Mouse (Mus musculus): ENCODE measurements around the gene Fn3krp. TPM values are rescaled to one million over a fixed set of nuclear protein-coding genes. Genes with fewer than 3 reads are reported as not detected.

Fn3krp gene
- polyA plus RNA-seq, 1 experiment from 2014 or later: 4.4 TPM

- H3K27ac ChIP-seq (ENCODE audit: low read length): peak within 1 kb of the TSS; percentile 91
- H3K36me3 ChIP-seq (ENCODE audit: control insufficient read depth, insufficient read depth): peaks cover 5% of the 10 kb centered on the region
- no peaks in the 10 kb centered on the region for H3K9me3 ChIP-seq (replicated peaks; ENCODE audit: control insufficient read depth, low read length)
- WGBS: 6% methylated on average over 30 of the region's 30 CpGs
- H3K27me3 ChIP-seq (ENCODE audit: control insufficient read depth, insufficient read depth, low read length): no peaks in the 10 kb centered on the region
- ATAC-seq (replicated peaks; ENCODE audit: extremely low read depth, insufficient read depth, low FRiP score): peak; percentile 94
- H3K9ac ChIP-seq (ENCODE audit: low read length): peak within 1 kb of the TSS; percentile 77
- peak within 1 kb of the TSS; percentile 85 for H3K4me2 ChIP-seq (ENCODE audit: low read depth, low read length)
- peak within 1 kb of the TSS; percentile 66 for H3K4me3 ChIP-seq (ENCODE audit: low read length)
- peaks cover 14% of the 10 kb centered on the region for H3K4me1 ChIP-seq (ENCODE audit: control insufficient read depth, insufficient read depth, low read length)
Observed at GRCm38 (mm10) chr11:121434156-121435155, 13.3 kb downstream of the Fn3krp start, which contains the start of gene Fn3k. TSS of gene Fn3k (plus strand) at chr11:121434913.

- Histone ChIP-seq H3K4me3 (ENCODE audit: low read length) (no peak overlapping the region), H3K9ac (ENCODE audit: low read length) (no peak overlapping the region), H3K27ac (ENCODE audit: low read length) (no peak overlapping the region), H3K27me3 (ENCODE audit: control insufficient read depth, insufficient read depth, low read length) (no peaks in the 10 kb centered on the region), H3K9me3 (replicated peaks; ENCODE audit: control insufficient read depth, low read length) (no peaks in the 10 kb centered on the region), H3K36me3 (ENCODE audit: control insufficient read depth, insufficient read depth) (peaks cover 6% of the 10 kb centered on the region; the same call in 1 of the 2 replicates), H3K4me1 (ENCODE audit: control insufficient read depth, insufficient read depth, low read length) (peaks cover 14% of the 10 kb centered on the region), H3K4me2 (ENCODE audit: low read depth, low read length) (no peak overlapping the region)
- ATAC-seq (replicated peaks; ENCODE audit: extremely low read depth, insufficient read depth, low FRiP score): no peak
- 63% methylated on average over 5 of the region's 5 CpGs for WGBS
Observed at GRCm38 (mm10) chr11:121437236-121437635, 16.0 kb downstream of the Fn3krp start.

GRCm38 (mm10) chr11:121439686-121440292 lies 18.6 kb downstream of the Fn3krp start:
- ATAC-seq (replicated peaks; ENCODE audit: extremely low read depth, insufficient read depth, low FRiP score): no peak
- H3K27me3 ChIP-seq (ENCODE audit: control insufficient read depth, insufficient read depth, low read length): no peaks in the 10 kb centered on the region
- WGBS: 66% methylated on average over 5 of the region's 5 CpGs

DNA sequence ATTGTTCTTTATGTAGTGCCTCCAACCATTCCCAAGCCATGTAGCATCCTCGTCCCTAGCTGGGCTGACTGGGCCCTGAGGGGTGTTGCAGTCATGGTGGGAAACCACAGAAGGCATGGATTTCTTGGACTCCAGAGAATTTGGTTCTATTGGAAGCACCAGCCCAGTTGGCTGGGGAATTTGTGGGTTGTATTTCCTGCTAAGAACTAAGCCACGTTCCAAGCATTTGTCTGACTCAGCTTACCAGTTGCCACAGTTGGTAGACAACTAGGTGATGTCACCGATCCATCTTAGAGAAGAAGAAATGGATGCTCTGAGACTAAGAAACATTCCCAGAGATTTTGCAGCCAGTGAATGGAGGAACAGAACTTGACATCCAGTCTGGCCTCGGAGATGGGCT lies 20.5 kb downstream of the Fn3krp start:
- H3K36me3 ChIP-seq (ENCODE audit: control insufficient read depth, insufficient read depth): peaks cover 6% of the 10 kb centered on the region; the same call in 1 of the 2 replicates
- no peaks in the 10 kb centered on the region for H3K9me3 ChIP-seq (replicated peaks; ENCODE audit: control insufficient read depth, low read length)
- H3K4me3 ChIP-seq (ENCODE audit: low read length): no peak overlapping the region
- ATAC-seq (replicated peaks; ENCODE audit: extremely low read depth, insufficient read depth, low FRiP score): no peak
- no peaks in the 10 kb centered on the region for H3K4me1 ChIP-seq (ENCODE audit: control insufficient read depth, insufficient read depth, low read length)
- 88% methylated on average over 4 of the region's 4 CpGs for WGBS
- no peaks in the 10 kb centered on the region for H3K27me3 ChIP-seq (ENCODE audit: control insufficient read depth, insufficient read depth, low read length)
- H3K9ac ChIP-seq (ENCODE audit: low read length): no peak overlapping the region
- no peak overlapping the region for H3K4me2 ChIP-seq (ENCODE audit: low read depth, low read length)
- H3K27ac ChIP-seq (ENCODE audit: low read length): no peak overlapping the region

More at GRCm38 (mm10) chr11:121439686-121440292, 18.6 kb downstream of the Fn3krp start:
- Histone ChIP-seq H3K9ac (ENCODE audit: low read length) (no peak overlapping the region), H3K4me1 (ENCODE audit: control insufficient read depth, insufficient read depth, low read length) (no peaks in the 10 kb centered on the region), H3K27ac (ENCODE audit: low read length) (no peak overlapping the region), H3K4me2 (ENCODE audit: low read depth, low read length) (no peak overlapping the region), H3K9me3 (replicated peaks; ENCODE audit: control insufficient read depth, low read length) (no peaks in the 10 kb centered on the region), H3K4me3 (ENCODE audit: low read length) (no peak overlapping the region), H3K36me3 (ENCODE audit: control insufficient read depth, insufficient read depth) (peaks cover 6% of the 10 kb centered on the region; the same call in 1 of the 2 replicates)

DNA sequence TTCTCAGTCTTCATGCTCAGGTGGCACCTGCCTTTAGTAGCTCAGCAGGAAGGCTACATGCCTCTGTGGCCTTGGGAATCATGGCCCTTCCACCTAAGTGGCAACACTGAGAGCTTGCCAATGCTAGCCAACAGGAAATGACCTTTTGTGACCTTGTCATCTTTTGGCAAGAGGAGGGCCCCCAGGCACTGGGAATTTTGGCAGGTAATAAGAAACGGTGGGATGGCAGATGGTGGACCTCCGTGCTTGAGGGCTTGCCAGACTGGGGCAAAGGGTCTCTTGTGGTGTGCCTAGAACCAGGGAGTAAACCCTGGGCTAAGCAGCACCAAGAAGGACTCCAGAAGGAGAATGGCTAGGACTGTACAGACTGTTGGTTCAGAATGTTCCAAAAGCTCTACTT lies 20.9 kb downstream of the Fn3krp start:
- WGBS: 49% methylated on average over 2 of the region's 2 CpGs
- no peaks in the 10 kb centered on the region for H3K4me1 ChIP-seq (ENCODE audit: control insufficient read depth, insufficient read depth, low read length)
- peaks cover 6% of the 10 kb centered on the region; the same call in 1 of the 2 replicates for H3K36me3 ChIP-seq (ENCODE audit: control insufficient read depth, insufficient read depth)
- H3K27ac ChIP-seq (ENCODE audit: low read length): no peak overlapping the region
- no peaks in the 10 kb centered on the region for H3K9me3 ChIP-seq (replicated peaks; ENCODE audit: control insufficient read depth, low read length)
- ATAC-seq (replicated peaks; ENCODE audit: extremely low read depth, insufficient read depth, low FRiP score): no peak
- no peaks in the 10 kb centered on the region for H3K27me3 ChIP-seq (ENCODE audit: control insufficient read depth, insufficient read depth, low read length)
- no peak overlapping the region for H3K4me3 ChIP-seq (ENCODE audit: low read length)
- H3K4me2 ChIP-seq (ENCODE audit: low read depth, low read length): no peak overlapping the region
- H3K9ac ChIP-seq (ENCODE audit: low read length): no peak overlapping the region

DNA sequence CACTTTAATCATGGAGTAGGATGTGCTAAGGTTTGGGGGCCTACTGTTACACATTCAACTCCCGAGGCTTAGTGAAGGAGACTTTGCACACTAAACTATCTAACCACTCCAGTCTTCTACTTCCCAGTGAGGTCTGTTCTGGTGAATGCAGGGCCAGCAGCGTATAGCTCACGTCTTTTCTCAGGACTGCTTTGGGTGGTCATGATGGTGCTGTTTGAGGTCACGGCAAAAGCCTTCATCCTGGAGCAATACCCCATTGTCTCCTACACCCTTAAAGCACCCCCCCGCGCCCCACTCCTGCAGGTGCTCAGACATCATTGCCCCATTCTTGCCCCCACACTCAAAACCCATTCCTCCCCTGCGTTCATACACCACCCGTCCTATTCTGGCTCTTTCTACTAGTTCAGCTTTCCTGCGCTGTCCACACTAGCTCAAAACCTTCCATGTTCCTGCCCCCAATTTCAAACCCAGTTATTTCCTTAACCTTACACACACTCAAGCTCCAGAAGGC lies 30.1 kb downstream of the Fn3krp start:
- Histone ChIP-seq H3K4me3 (ENCODE audit: low read length) (peak overlapping the region; percentile 79), H3K4me1 (ENCODE audit: control insufficient read depth, insufficient read depth, low read length) (peaks cover 10% of the 10 kb centered on the region), H3K36me3 (ENCODE audit: control insufficient read depth, insufficient read depth) (no peaks in the 10 kb centered on the region), H3K4me2 (ENCODE audit: low read depth, low read length) (peak overlapping the region; percentile 71), H3K27me3 (ENCODE audit: control insufficient read depth, insufficient read depth, low read length) (no peaks in the 10 kb centered on the region), H3K9me3 (replicated peaks; ENCODE audit: control insufficient read depth, low read length) (no peaks in the 10 kb centered on the region), H3K27ac (ENCODE audit: low read length) (no peak overlapping the region), H3K9ac (ENCODE audit: low read length) (peak overlapping the region; percentile 62)
- no peak for ATAC-seq (replicated peaks; ENCODE audit: extremely low read depth, insufficient read depth, low FRiP score)
- WGBS: 27% methylated on average over 9 of the region's 9 CpGs

GRCm38 (mm10) chr11:121451753-121452635 lies 30.8 kb downstream of the Fn3krp start, which contains the start of gene Tbcd:
TSS of gene Tbcd (plus strand) at chr11:121451949.
- Histone ChIP-seq H3K9me3 (replicated peaks; ENCODE audit: control insufficient read depth, low read length) (no peaks in the 10 kb centered on the region), H3K27me3 (ENCODE audit: control insufficient read depth, insufficient read depth, low read length) (no peaks in the 10 kb centered on the region), H3K27ac (ENCODE audit: low read length) (peak within 1 kb of the TSS; percentile 33; the same call in 1 of the 2 replicates), H3K9ac (ENCODE audit: low read length) (peak within 1 kb of the TSS; percentile 78), H3K4me1 (ENCODE audit: control insufficient read depth, insufficient read depth, low read length) (peaks cover 10% of the 10 kb centered on the region), H3K4me2 (ENCODE audit: low read depth, low read length) (peak within 1 kb of the TSS; percentile 71), H3K36me3 (ENCODE audit: control insufficient read depth, insufficient read depth) (no peaks in the 10 kb centered on the region), H3K4me3 (ENCODE audit: low read length) (peak within 1 kb of the TSS; percentile 79)
- ATAC-seq (replicated peaks; ENCODE audit: extremely low read depth, insufficient read depth, low FRiP score): peak; percentile 89
- whole genome bisulfite sequencing: under 1% methylated on average over 58 of the region's 58 CpGs

DNA sequence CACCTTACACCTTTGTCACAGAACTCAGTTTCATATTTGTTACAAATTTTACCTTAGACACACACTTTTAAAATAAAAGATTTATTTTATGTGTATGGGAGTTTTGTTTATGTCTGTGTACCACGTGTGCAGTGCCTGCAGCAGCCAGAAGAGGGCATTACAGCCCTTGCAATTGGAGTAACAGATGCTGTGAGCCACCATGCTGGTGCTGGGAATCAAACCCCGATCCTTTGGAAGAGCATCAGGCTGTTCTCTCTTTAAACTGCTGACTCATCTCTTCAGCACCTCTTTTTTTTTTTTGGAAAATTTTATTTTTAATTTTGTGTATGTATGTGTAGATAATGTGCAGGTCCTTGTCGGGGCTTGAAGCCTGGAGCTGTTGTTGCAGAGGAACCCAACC lies 36.7 kb downstream of the Fn3krp start:
- 93% methylated on average over 3 of the region's 3 CpGs for WGBS
- no peaks in the 10 kb centered on the region; the same call in 1 of the 2 replicates for H3K4me1 ChIP-seq (ENCODE audit: control insufficient read depth, insufficient read depth, low read length)
- H3K36me3 ChIP-seq (ENCODE audit: control insufficient read depth, insufficient read depth): peaks cover 18% of the 10 kb centered on the region

More for the DNA sequence above, 36.7 kb downstream of the Fn3krp start:
- ATAC-seq (replicated peaks; ENCODE audit: extremely low read depth, insufficient read depth, low FRiP score): no peak
- no peaks in the 10 kb centered on the region for H3K27me3 ChIP-seq (ENCODE audit: control insufficient read depth, insufficient read depth, low read length)
- no peak overlapping the region for H3K27ac ChIP-seq (ENCODE audit: low read length)
- H3K4me3 ChIP-seq (ENCODE audit: low read length): no peak overlapping the region
- no peak overlapping the region for H3K9ac ChIP-seq (ENCODE audit: low read length)
- H3K9me3 ChIP-seq (replicated peaks; ENCODE audit: control insufficient read depth, low read length): no peaks in the 10 kb centered on the region; the same call in 1 of the 2 replicates
- no peak overlapping the region for H3K4me2 ChIP-seq (ENCODE audit: low read depth, low read length)
